Mouse (Mus musculus): ENCODE results near the gene Gpatch8.

Gene Gpatch8

GRCm38 (mm10) chr11:102453131-102453530 lies 103.1 kb downstream of the Gpatch8 start:
- DNase-seq (ENCODE audit: low spot score), result no peak

GRCm38 (mm10) chr11:102449043-102450008 lies 106.9 kb downstream of the Gpatch8 start:
- DNase-seq (ENCODE audit: low spot score), result no peak

- DNase-seq (ENCODE audit: low spot score), result no peak
These were observed 107.9 kb downstream of the Gpatch8 start for GRCm38 (mm10) chr11:102448327-102448726.

GRCm38 (mm10) chr11:102447497-102447896 lies 108.7 kb downstream of the Gpatch8 start, which contains the start of gene Fam171a2:
Gene Fam171a2, minus strand, starts transcription at chr11:102447682.
- DNase-seq (ENCODE audit: low spot score), result peak; percentile 68

- DNase-seq (ENCODE audit: low spot score), result no peak
These were observed 109.4 kb downstream of the Gpatch8 start for GRCm38 (mm10) chr11:102446581-102447461.

GRCm38 (mm10) chr11:102445891-102446361 lies 110.3 kb downstream of the Gpatch8 start:
- no peak for DNase-seq (ENCODE audit: low spot score)

GRCm38 (mm10) chr11:102445264-102445890 lies 110.8 kb downstream of the Gpatch8 start:
- DNase-seq (ENCODE audit: low spot score), result peak; percentile 51

- DNase-seq (ENCODE audit: low spot score), result no peak
These were observed 111.4 kb downstream of the Gpatch8 start for GRCm38 (mm10) chr11:102444781-102445180.

- DNase-seq (ENCODE audit: low spot score), result no peak
These were observed 111.9 kb downstream of the Gpatch8 start for GRCm38 (mm10) chr11:102444321-102444720.

GRCm38 (mm10) chr11:102443740-102444139 lies 112.5 kb downstream of the Gpatch8 start:
- DNase-seq (ENCODE audit: low spot score), result no peak

- DNase-seq (ENCODE audit: low spot score), result no peak
These were observed 114.1 kb downstream of the Gpatch8 start for GRCm38 (mm10) chr11:102442089-102442488.

- DNase-seq (ENCODE audit: low spot score), result no peak
These were observed 114.8 kb downstream of the Gpatch8 start for GRCm38 (mm10) chr11:102441434-102441833.

GRCm38 (mm10) chr11:102440255-102440654 lies 115.9 kb downstream of the Gpatch8 start:
- DNase-seq (ENCODE audit: low spot score), result no peak

- no peak for DNase-seq (ENCODE audit: low spot score)
These were observed 116.8 kb downstream of the Gpatch8 start for GRCm38 (mm10) chr11:102439093-102440082.

GRCm38 (mm10) chr11:102438212-102439092 lies 117.7 kb downstream of the Gpatch8 start:
- peak; percentile 69 for DNase-seq (ENCODE audit: low spot score)

- peak; percentile 57 for DNase-seq (ENCODE audit: low spot score)
These were observed 118.8 kb downstream of the Gpatch8 start for GRCm38 (mm10) chr11:102437120-102438061.

GRCm38 (mm10) chr11:102436471-102436790 lies 119.8 kb downstream of the Gpatch8 start:
- DNase-seq (ENCODE audit: low spot score), result no peak

GRCm38 (mm10) chr11:102435754-102436470 lies 120.3 kb downstream of the Gpatch8 start:
- no peak for DNase-seq (ENCODE audit: low spot score)

Measured in lung, postnatal 25 days (tissue).